Mouse (Mus musculus): ENCODE data around the gene Cyyr1.

GRCm38 (mm10) chr16:85474552-85475071 lies 78.6 kb downstream of the Cyyr1 start:
- TF ChIP-seq TCF12 (IDR thresholded peaks at IDR 0.05; ENCODE audit: insufficient read depth, poor library complexity, severe bottlenecking) = no peak
- TF ChIP-seq POLR2A (IDR thresholded peaks at IDR 0.05; ENCODE audit: insufficient read length, low read depth) = no peak
- no peak for TF ChIP-seq USF1 (IDR thresholded peaks at IDR 0.05; ENCODE audit: low read depth)
- no peak for TF ChIP-seq POLR2AphosphoS2 (IDR thresholded peaks at IDR 0.05; ENCODE audit: insufficient read length, low read depth)
- TF ChIP-seq MAX (IDR thresholded peaks at IDR 0.05; ENCODE audit: low read depth) = no peak
- TF ChIP-seq E2F4 (IDR thresholded peaks at IDR 0.05; ENCODE audit: insufficient read depth) = no peak
